Mouse (Mus musculus): ENCODE measurements around the gene Tmc1. TPM values are rescaled to one million over a fixed set of nuclear protein-coding genes. Genes with fewer than 3 reads are reported as not detected.
A peak's percentile ranks its signal among the peaks of the same experiment; 100 is the strongest.

The Tmc1 gene
- total RNA-seq, 2 experiments from 2014 or later = not detected

DNA sequence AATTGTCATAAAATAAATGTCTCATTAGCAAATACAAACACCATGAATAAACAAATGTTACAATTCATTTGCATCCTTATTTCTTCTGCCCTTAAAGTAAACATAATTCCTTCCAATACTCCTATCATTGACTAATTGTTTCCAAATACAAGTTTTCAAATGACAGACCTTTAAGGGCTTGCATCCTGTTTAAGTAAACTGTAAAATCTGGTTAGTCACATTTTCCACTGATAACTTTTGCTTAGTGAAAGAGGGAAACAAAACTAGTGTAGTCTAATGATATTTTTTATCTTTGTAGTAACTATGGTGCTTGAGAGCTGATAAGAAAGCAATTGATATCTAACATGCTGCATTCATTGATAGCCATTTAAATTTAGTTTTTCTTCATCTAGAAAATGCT lies 154.5 kb downstream of the Tmc1 start:
- no peak for DNase-seq (ENCODE audit: low spot score in 2 of 2)

DNA sequence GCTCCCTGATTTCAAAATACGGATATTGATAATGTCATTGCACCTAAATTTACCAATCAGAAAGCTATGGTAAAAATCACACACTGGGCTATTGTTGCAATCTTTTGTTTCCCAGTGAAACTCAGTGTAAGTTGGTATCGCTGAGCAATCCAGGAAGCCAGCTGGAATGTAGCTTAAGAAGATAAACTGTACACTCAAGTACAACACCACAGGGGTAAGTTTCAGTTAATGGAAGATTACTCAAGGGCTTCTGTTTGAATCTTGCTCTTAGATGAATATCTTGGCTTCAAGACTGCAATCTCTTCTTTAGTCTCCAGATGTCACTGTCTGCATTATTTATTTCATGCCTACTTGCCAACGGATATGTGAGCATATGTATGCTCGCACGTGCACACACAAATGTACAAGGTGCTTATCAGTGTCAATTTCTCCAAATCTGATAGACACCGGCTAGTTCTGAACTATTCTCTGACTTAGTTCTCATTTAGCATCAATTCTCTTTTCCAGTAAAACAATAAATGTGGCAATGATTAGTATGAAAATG lies 156.4 kb downstream of the Tmc1 start:
- peak in 1 of 2 experiments; percentile 77 for DNase-seq (ENCODE audit: low spot score in 2 of 2)

DNA sequence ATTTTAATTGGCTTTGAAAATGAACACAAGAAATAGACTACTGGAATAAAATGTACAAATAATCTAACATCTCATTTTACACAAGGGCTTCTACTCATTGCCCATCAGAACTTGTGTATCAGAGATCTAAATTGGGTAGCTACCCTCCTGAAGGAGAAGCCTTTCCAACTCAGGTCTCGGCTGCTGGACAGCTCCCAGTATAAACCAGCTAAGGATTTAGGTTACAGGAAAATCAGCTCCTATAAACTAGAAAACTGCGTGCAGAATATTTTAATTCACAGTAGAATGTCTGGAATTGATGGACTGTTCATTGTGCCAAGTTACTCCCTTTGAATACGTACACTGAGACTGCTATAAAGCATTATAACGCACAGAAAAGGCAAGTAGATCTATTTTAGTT lies 158.0 kb downstream of the Tmc1 start:
- no peak for DNase-seq (ENCODE audit: low spot score in 2 of 2)

GRCm38 (mm10) chr19:20794999-20795398 lies 159.0 kb downstream of the Tmc1 start:
- DNase-seq (ENCODE audit: low spot score in 2 of 2) = no peak

- DNase-seq (ENCODE audit: low spot score in 2 of 2) = peak; percentile 45 to 78
Observed at GRCm38 (mm10) chr19:20792811-20793210, 161.2 kb downstream of the Tmc1 start.

DNA sequence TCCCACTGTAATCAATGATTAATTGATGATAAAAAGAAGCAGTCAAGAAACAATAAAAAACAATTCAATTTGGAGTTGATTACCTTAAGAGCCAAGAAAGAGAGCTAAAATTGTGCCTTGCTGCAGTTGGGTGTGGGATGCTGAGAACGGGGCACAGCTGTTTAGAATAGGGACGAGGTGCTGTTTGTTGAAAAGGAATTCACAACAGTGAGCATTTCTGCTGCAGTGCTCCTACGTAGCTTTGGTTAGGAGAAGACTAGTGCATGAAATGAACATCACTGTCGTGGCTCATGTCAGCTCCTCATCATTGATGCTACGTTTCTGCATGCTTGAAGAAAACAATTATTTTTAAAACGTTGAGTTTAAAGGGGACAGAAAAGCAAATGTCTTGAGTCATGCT lies 166.7 kb downstream of the Tmc1 start:
- DNase-seq (ENCODE audit: low spot score in 2 of 2) = no peak

- no peak for DNase-seq (ENCODE audit: low spot score in 2 of 2)
Observed at GRCm38 (mm10) chr19:20775681-20776080, 178.3 kb downstream of the Tmc1 start.

DNA sequence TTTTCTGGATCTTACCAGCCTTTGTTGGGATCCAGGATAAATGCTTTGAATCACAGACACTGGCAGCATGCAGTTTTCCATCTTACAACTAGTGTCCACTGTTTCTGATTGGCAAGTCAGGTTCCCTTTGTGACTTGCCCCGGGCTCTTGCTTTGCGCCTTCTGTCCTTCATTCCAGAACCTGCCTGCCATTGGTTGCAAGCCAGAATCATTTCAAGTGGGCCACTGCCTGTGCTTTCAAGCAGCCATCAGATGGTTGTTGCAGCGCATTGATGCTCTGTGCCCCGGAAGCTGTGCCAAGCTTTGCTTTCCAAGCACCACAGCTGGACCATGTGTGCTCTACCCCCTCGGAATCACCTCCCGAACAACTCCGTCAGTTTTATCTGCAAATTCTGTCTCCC lies 180.1 kb downstream of the Tmc1 start:
- no peak for DNase-seq (ENCODE audit: low spot score in 2 of 2)

GRCm38 (mm10) chr19:20764214-20764613 lies 189.8 kb downstream of the Tmc1 start:
- peak in 1 of 2 experiments; percentile 61 for DNase-seq (ENCODE audit: low spot score in 2 of 2)

GRCm38 (mm10) chr19:20761675-20762426 lies 192.2 kb downstream of the Tmc1 start:
- DNase-seq (ENCODE audit: low spot score in 2 of 2) = no peak

DNA sequence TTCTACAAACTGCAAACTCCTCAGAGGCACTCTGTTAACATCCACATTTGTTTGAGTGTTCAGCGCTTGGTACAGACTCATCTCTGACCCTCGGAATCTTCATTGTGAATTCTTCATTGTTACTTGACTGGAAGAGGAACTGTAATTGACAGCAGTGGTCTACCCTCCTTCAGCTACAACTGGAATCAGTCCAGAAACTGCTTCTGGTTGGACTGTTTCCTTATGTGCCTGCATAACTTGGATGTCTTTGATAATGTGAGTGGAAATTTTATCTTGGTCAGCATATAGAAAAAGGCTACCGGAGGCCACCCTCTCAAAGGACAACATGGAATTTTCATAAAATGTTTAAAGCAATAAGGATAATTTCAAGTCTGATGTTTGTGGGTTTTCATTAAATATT lies 192.9 kb downstream of the Tmc1 start:
- DNase-seq (ENCODE audit: low spot score in 2 of 2) = no peak

DNA sequence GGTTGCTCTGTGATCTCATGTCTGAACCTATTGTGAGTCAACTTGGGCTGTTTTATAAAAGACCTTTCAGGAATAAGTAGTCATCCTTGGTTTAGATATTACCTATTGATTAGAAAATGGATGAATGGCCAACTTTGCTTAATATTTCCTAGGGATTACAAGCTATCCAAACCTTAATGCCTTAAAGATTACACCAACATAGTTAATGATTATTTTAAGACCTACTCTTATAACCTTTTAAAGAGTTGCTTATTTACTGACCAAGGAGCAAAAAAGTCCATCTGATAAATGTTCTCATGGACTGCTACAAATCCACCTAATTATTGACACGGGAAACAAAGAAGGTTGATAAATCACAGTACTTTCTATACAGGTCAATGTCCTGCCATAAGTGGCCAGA lies 209.4 kb downstream of the Tmc1 start:
- DNase-seq (ENCODE audit: low spot score in 2 of 2) = no peak

Other genes starting within 250 kb of the Tmc1 start
- gene Aldh1a7, start 226.6 kb downstream of the Tmc1 start, total RNA-seq (2021) = under 1 TPM; 0.15 to 0.25 TPM

All from layer of hippocampus, adult 18-20 months (tissue).